Mouse (Mus musculus) activated CD4-positive, CD25-positive, alpha-beta regulatory T cell (primary cell): ENCODE results near the gene D430042O09Rik. TPM values are rescaled to one million over a fixed set of nuclear protein-coding genes. Genes with fewer than 3 reads are reported as not detected.

Source experiments
- polyA plus RNA-seq, 2 experiments: library from polyadenylated mRNA; unstranded; fragments of 100-300 nt; shearing (Covaris generic); gene quantifications; one replicate each; pipeline ENCODE4 v1.2.1; 2017

D430042O09Rik gene
- polyA plus RNA-seq: 1 to 10 TPM; 3.3 to 6.9 TPM

DNA sequence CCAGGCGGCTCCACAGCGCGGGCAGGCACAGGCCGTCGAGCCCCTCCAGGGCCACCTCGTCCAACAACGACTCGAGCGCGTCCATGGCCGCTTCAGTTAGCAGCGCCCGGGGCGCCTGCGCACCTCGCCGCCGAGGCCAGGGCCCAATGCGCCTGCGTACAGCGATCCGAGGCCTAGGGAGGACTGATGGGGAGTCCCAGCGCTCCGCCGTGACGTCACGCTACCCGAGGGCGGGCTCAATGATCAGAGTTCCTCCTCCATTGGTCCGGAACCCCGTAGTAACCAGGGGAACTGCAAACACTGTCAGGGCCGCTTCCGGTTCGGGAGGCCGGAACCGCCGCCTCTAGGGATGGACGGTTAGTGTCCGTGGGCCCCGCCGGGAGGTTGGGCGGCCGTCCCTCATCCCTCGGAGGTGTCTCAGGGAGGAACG lies at the start of gene D430042O09Rik, which contains the start of gene Gtf3c1:
TSS of gene D430042O09Rik (plus strand) at position 296 of the 430 bp plus-strand sequence.
TSS of gene Gtf3c1 (minus strand) at position 188 of the 430 bp plus-strand sequence.

Other genes with a start within 250 kb of the D430042O09Rik start
- 100 to 1,000 TPM; 138 to 190 TPM for gene Nsmce1, start 216.3 kb upstream of the D430042O09Rik start, polyA plus RNA-seq
- gene Il4ra, start 155.8 kb upstream of the D430042O09Rik start, polyA plus RNA-seq: 100 to 1,000 TPM; 145 to 198 TPM
- gene Il21r, start 104.5 kb upstream of the D430042O09Rik start, polyA plus RNA-seq: 100 to 1,000 TPM; 166 to 267 TPM
- gene Gtf3c1, start 108 bp upstream of the D430042O09Rik start, polyA plus RNA-seq: 10 to 100 TPM; 30.3 to 41.7 TPM